Mouse (Mus musculus) intestine, postnatal 0 days (tissue): ENCODE measurements around the gene Stoml1. TPM values are rescaled to one million over a fixed set of nuclear protein-coding genes. Genes with fewer than 3 reads are reported as not detected.

Experiments used
- ATAC-seq: fragments of 200-750 bp; cut with Nextera tagmentation; 2 replicates; pipeline ENCODE4 v1.8.0; 2017; ENCODE audit warnings: mild to moderate bottlenecking, moderate TSS enrichment, moderate library complexity
- H3K27ac ChIP-seq: fragments of 300-500 bp; sonication (generic); 2 replicates; pipeline ENCODE4 v1.5.1; 2014; ENCODE audit warnings: mild to moderate bottlenecking, low read depth, low read length, moderate library complexity
- H3K27me3 ChIP-seq: fragments of 300-500 bp; sonication (generic); replicated peaks from 2 replicates; pipeline ENCODE4 v1.6.1; 2014; ENCODE audit warnings: low read length, mixed read lengths; ENCODE audit not compliant: control insufficient read depth, insufficient read depth
- H3K36me3 ChIP-seq: fragments of 300-500 bp; sonication (generic); 2 replicates; pipeline ENCODE4 v1.6.1; 2014; ENCODE audit warnings: mild to moderate bottlenecking, moderate library complexity; ENCODE audit not compliant: control insufficient read depth, insufficient read depth
- H3K4me1 ChIP-seq: fragments of 300-500 bp; sonication (generic); replicated peaks from 2 replicates; pipeline ENCODE4 v1.6.1; 2014; ENCODE audit warnings: antibody characterized with exemption, low read length, mixed read lengths; ENCODE audit not compliant: control insufficient read depth, insufficient read depth
- H3K4me2 ChIP-seq: fragments of 300-500 bp; sonication (generic); replicated peaks from 2 replicates; pipeline ENCODE4 v1.6.1; 2014; ENCODE audit warnings: low read depth, mild to moderate bottlenecking, moderate library complexity
- H3K4me3 ChIP-seq: fragments of 300-500 bp; sonication (generic); 2 replicates; pipeline ENCODE4 v1.5.1; 2014; ENCODE audit warnings: low read depth, low read length
- H3K9ac ChIP-seq: fragments of 300-500 bp; sonication (generic); 2 replicates; pipeline ENCODE4 v1.6.1; 2014; ENCODE audit warnings: mild to moderate bottlenecking, low read depth, low read length
- H3K9me3 ChIP-seq: fragments of 300-500 bp; sonication (generic); 2 replicates; pipeline ENCODE4 v1.6.1; 2016; ENCODE audit warnings: mixed run types; ENCODE audit not compliant: control insufficient read depth
- CTCF ChIP-seq: sonication (generic); IDR thresholded peaks from 2 replicates; pipeline ENCODE4 v1.5.1; 2016; ENCODE audit warnings: low read depth, mild to moderate bottlenecking, control low read depth, antibody characterized with exemption, moderate library complexity
- WGBS: fragments of 180-500 bp; shearing (Covaris S2); extraction: QIAGEN DNeasy Blood & Tissue Kit; methylation state at CpG from one replicate; pipeline ENCODE4 v1.1.7; 2014; 5-methylcytosine and 5-hydroxymethylcytosine counted together
- polyA plus RNA-seq: library from polyadenylated mRNA; unstranded; fragments of >200 nt; fragmentation: Nextera tagmentation; extraction: Ambion mirVana; gene quantifications from 2 replicates; pipeline ENCODE4 v1.2.1, GENCODE M21; 2015

Stoml1 gene
- polyA plus RNA-seq, 1 experiment from 2014 or later = 15.9 TPM

DNA sequence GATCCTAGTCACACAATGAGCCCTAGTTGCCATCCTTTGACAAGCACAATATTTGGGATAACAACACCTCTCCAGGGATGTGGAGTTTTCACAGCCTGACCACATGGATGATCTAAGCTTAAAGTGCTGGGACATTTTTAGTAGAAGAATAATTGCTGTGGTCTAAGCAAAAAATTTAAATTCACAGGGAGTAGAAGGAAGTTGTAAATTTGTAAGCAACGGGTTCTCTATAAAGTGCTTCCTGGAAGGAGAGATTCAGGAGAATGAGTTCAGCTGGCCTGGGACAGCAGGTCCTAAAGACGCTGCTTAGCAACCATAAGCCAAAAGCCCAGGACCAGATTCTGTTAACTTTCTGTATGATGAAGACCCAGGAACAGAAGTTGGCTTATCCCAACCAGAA is 36.9 kb downstream of the Stoml1 start:
- H3K9me3 ChIP-seq = no peaks in the 10 kb centered on the region
- H3K36me3 ChIP-seq = peaks cover 5% of the 10 kb centered on the region; the same call in 1 of the 2 replicates
- no peak overlapping the region for H3K27ac ChIP-seq
- no peak overlapping the region for H3K9ac ChIP-seq
- no peak overlapping the region for H3K4me3 ChIP-seq
- no peak for ATAC-seq
- H3K4me2 ChIP-seq = no peak overlapping the region
- WGBS = 62% methylated on average over 2 of the region's 2 CpGs
- H3K27me3 ChIP-seq = no peaks in the 10 kb centered on the region
- TF ChIP-seq CTCF = no peak
- H3K4me1 ChIP-seq = no peaks in the 10 kb centered on the region

DNA sequence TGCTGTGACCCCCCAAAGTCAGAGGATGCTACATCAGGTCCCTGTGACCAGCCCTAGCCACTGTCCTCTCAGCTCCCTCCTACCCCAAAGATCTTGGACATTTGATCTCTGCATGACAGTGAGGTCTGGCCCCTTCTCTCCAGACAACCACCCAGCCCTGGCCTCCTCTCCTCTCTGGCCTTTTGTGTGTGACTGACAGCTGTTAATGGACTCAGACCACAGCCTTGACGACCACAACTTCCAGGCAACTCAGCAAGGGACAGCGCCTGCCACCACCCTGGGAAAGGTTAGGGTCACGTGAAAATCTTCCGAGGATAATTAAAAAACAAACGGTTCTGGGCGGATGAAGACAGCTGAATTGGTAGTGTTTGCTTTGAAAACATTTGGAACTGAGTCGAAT is 41.6 kb downstream of the Stoml1 start:
- Histone ChIP-seq H3K27ac (no peak overlapping the region), H3K9ac (no peak overlapping the region), H3K4me3 (no peak overlapping the region), H3K4me2 (no peak overlapping the region), H3K36me3 (no peaks in the 10 kb centered on the region), H3K4me1 (0 out of 2 replicates have a peak, but pooled peaks cover 4% of the 10 kb centered on the region), H3K27me3 (no peaks in the 10 kb centered on the region), H3K9me3 (no peaks in the 10 kb centered on the region)
- 66% methylated on average over 7 of the region's 7 CpGs for WGBS
- no peak for ATAC-seq
- TF ChIP-seq CTCF = no peak

DNA sequence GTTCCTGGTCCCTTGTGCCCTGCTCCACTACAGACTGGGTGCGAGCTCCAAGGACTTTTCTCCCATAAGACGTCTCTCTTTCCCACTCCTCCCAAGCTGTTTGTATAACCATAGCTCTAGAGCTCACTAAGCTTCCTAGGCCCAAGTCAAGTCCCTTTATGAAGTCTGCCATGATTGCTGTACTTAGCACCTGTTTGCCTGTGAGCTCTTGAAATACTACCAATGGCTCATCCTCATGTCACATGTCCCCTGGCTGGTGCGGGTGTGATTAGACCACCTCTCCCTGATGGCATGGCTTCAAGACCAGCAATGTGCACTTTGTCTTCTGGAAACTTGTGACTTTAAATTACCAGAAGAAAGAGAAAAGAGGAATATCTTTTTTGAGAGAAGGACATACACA is 42.4 kb downstream of the Stoml1 start:
- H3K4me2 ChIP-seq = no peak overlapping the region
- no peak overlapping the region for H3K27ac ChIP-seq
- no peak for TF ChIP-seq CTCF
- no peak overlapping the region for H3K4me3 ChIP-seq
- no peak overlapping the region for H3K9ac ChIP-seq
- no peak for ATAC-seq
- H3K36me3 ChIP-seq = no peaks in the 10 kb centered on the region
- 0 out of 2 replicates have a peak, but pooled peaks cover 4% of the 10 kb centered on the region for H3K4me1 ChIP-seq
- H3K27me3 ChIP-seq = no peaks in the 10 kb centered on the region
- H3K9me3 ChIP-seq = no peaks in the 10 kb centered on the region
- 90% methylated on average over 3 of the region's 3 CpGs for WGBS

- Histone ChIP-seq H3K27ac (no peak overlapping the region), H3K36me3 (no peaks in the 10 kb centered on the region), H3K4me3 (no peak overlapping the region), H3K4me1 (0 out of 2 replicates have a peak, but pooled peaks cover 4% of the 10 kb centered on the region), H3K4me2 (no peak overlapping the region), H3K9ac (no peak overlapping the region), H3K27me3 (no peaks in the 10 kb centered on the region), H3K9me3 (no peaks in the 10 kb centered on the region)
- WGBS = 47% methylated on average over 9 of the region's 9 CpGs
- peak; percentile 59 for TF ChIP-seq CTCF
- ATAC-seq = 0 out of 2 replicates have a peak, but pooled peaks have one; percentile 8
These were observed 42.9 kb downstream of the Stoml1 start for GRCm38 (mm10) chr9:58295766-58296361.

DNA sequence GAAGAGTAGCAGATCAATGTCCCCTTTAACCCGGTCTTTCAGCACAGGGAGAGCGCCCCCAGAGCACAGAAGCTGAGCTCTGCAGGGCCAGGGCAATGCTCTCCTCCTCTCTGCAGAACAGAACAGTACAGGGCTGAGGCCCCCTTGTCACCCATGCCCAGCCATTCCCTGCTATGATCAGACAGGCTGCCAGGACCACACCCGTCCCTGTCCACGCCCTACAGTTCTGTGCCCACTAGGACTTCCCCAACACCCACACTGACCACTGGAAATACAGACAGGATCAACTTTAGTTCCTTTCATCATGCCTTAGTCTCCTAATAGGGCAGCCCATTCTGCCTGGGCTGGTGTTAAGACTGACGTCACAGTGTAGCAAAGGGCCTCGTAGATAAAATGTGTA is 44.1 kb downstream of the Stoml1 start:
- Histone ChIP-seq H3K27ac (no peak overlapping the region), H3K4me2 (no peak overlapping the region), H3K9me3 (no peaks in the 10 kb centered on the region), H3K4me3 (no peak overlapping the region), H3K27me3 (no peaks in the 10 kb centered on the region), H3K4me1 (0 out of 2 replicates have a peak, but pooled peaks cover 4% of the 10 kb centered on the region), H3K36me3 (no peaks in the 10 kb centered on the region), H3K9ac (no peak overlapping the region)
- ATAC-seq = no peak
- 67% methylated on average over 6 of the region's 6 CpGs for WGBS
- no peak for TF ChIP-seq CTCF

DNA sequence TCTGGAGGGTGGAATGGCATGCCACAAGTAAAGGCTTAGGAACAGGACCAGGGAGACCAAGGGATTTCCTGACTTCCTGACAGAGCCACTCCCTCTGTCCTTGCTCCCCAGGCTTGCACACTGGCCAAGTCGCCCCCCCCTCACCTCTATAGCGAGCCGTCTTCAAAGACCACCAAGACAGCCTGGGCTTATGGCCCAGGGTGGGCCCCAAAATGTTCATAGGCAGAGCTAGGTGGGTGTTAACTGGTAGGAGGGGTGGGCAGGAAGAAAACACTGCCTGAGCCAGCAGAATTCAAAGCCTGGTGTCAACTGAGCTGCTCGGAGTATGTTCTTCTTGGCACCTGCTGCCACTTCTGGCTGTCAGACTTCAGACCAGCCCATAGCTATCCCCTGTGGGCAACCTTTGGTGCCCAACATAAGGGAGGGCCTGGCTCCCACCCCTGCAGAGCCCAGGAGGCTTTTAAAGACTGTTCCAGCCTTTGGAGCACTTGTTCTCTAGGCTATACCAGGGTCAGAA is 45.1 kb downstream of the Stoml1 start:
- Histone ChIP-seq H3K27me3 (no peaks in the 10 kb centered on the region), H3K27ac (no peak overlapping the region), H3K9ac (no peak overlapping the region), H3K4me1 (0 out of 2 replicates have a peak, but pooled peaks cover 4% of the 10 kb centered on the region), H3K4me2 (no peak overlapping the region), H3K36me3 (no peaks in the 10 kb centered on the region), H3K4me3 (no peak overlapping the region), H3K9me3 (no peaks in the 10 kb centered on the region)
- no peak for ATAC-seq
- no peak for TF ChIP-seq CTCF
- 74% methylated on average over 4 of the region's 4 CpGs for WGBS
